Mouse (Mus musculus): ENCODE results near the gene Nfic. TPM values are rescaled to one million over a fixed set of nuclear protein-coding genes. Genes with fewer than 3 reads are reported as not detected.

Nfic gene
- 100 to 1,000 TPM; 223 to 267 (median 235) TPM for total RNA-seq (2022)

- no peak for DNase-seq (ENCODE audit: low spot score in 2 of 2)
Measured at GRCm38 (mm10) chr10:81455181-81455895, at the start of gene Nfic. Gene Nfic (minus strand): TSS chr10:81455635.

GRCm38 (mm10) chr10:81502658-81503057 is 47.2 kb upstream of the Nfic start:
- DNase-seq (ENCODE audit: low spot score in 2 of 2): peak; percentile 81 to 82

- no peak for DNase-seq (ENCODE audit: low spot score in 2 of 2)
Measured at GRCm38 (mm10) chr10:81501863-81502262, 46.4 kb upstream of the Nfic start.

- DNase-seq (ENCODE audit: low spot score in 2 of 2): no peak
Measured at GRCm38 (mm10) chr10:81500032-81500431, 44.6 kb upstream of the Nfic start, which contains the start of gene S1pr4. Gene S1pr4 (minus strand): TSS chr10:81500132.

- DNase-seq (ENCODE audit: low spot score in 2 of 2): no peak
Measured at GRCm38 (mm10) chr10:81499250-81499901, 43.9 kb upstream of the Nfic start.

- DNase-seq (ENCODE audit: low spot score in 2 of 2): no peak
Measured at GRCm38 (mm10) chr10:81498316-81499249, 43.1 kb upstream of the Nfic start.

GRCm38 (mm10) chr10:81497401-81498270 is 42.2 kb upstream of the Nfic start:
- no peak for DNase-seq (ENCODE audit: low spot score in 2 of 2)

- no peak for DNase-seq (ENCODE audit: low spot score in 2 of 2)
Measured at GRCm38 (mm10) chr10:81496969-81497368, 41.5 kb upstream of the Nfic start.

GRCm38 (mm10) chr10:81496264-81496901 is 40.9 kb upstream of the Nfic start, which contains the start of gene Ncln:
Gene Ncln (minus strand): TSS chr10:81496392.
- peak; percentile 97 for DNase-seq (ENCODE audit: low spot score in 2 of 2)

- DNase-seq (ENCODE audit: low spot score in 2 of 2): no peak
Measured at GRCm38 (mm10) chr10:81495616-81496263, 40.3 kb upstream of the Nfic start.

- DNase-seq (ENCODE audit: low spot score in 2 of 2): no peak
Measured at GRCm38 (mm10) chr10:81495151-81495550, 39.7 kb upstream of the Nfic start.

GRCm38 (mm10) chr10:81494260-81495041 is 39.0 kb upstream of the Nfic start:
- no peak for DNase-seq (ENCODE audit: low spot score in 2 of 2)

GRCm38 (mm10) chr10:81493601-81494220 is 38.3 kb upstream of the Nfic start:
- DNase-seq (ENCODE audit: low spot score in 2 of 2): no peak

- DNase-seq (ENCODE audit: low spot score in 2 of 2): no peak
Measured at GRCm38 (mm10) chr10:81492606-81493240, 37.3 kb upstream of the Nfic start.

GRCm38 (mm10) chr10:81491018-81491417 is 35.6 kb upstream of the Nfic start:
- DNase-seq (ENCODE audit: low spot score in 2 of 2): no peak

- DNase-seq (ENCODE audit: low spot score in 2 of 2): no peak
Measured at GRCm38 (mm10) chr10:81489941-81490340, 34.5 kb upstream of the Nfic start.

GRCm38 (mm10) chr10:81488081-81488480 is 32.6 kb upstream of the Nfic start:
- no peak for DNase-seq (ENCODE audit: low spot score in 2 of 2)

GRCm38 (mm10) chr10:81486496-81486895 is 31.1 kb upstream of the Nfic start:
- DNase-seq (ENCODE audit: low spot score in 2 of 2): no peak

All from gastrocnemius, adult 8-10 months (tissue).